Mouse (Mus musculus) small intestine, adult 2 months (tissue): ENCODE data around the gene Hspb7. TPM values are rescaled to one million over a fixed set of nuclear protein-coding genes. Genes with fewer than 3 reads are reported as not detected.

Source experiments
- H3K27ac ChIP-seq: fragments of 200-500 bp; 2 replicates; pipeline ENCODE4 v1.5.1; 2012; ENCODE audit warnings: low read depth, low read length, control low read depth, inconsistent platforms; ENCODE audit not compliant: insufficient read depth
- H3K27me3 ChIP-seq: fragments of 200-500 bp; 2 replicates; pipeline ENCODE4 v1.6.1; 2012; ENCODE audit warnings: mild to moderate bottlenecking, moderate library complexity, low read length, inconsistent platforms; ENCODE audit not compliant: control insufficient read depth, insufficient read depth
- H3K36me3 ChIP-seq: fragments of 200-500 bp; 2 replicates; pipeline ENCODE4 v1.6.1; 2012; ENCODE audit warnings: mild to moderate bottlenecking, low read length, control low read depth, inconsistent platforms; ENCODE audit not compliant: control insufficient read depth, insufficient read depth
- H3K4me1 ChIP-seq: fragments of 200-500 bp; 2 replicates; pipeline ENCODE4 v1.6.1; 2012; ENCODE audit warnings: low read length, inconsistent platforms, mixed read lengths; ENCODE audit not compliant: control insufficient read depth, insufficient read depth, insufficient read length
- H3K4me3 ChIP-seq: fragments of 200-500 bp; 2 replicates; pipeline ENCODE4 v1.5.1; 2012; ENCODE audit warnings: low read depth, mild to moderate bottlenecking, control low read depth, inconsistent platforms, low read length, moderate library complexity
- CTCF ChIP-seq: fragments of 200-500 bp; IDR thresholded peaks from 2 replicates; pipeline ENCODE4 v1.5.1; 2012; ENCODE audit warnings: low read depth, mild to moderate bottlenecking, control low read depth, inconsistent platforms, low read length, moderate library complexity, mixed read lengths; ENCODE audit not compliant: insufficient replicate concordance, insufficient read length; ENCODE audit errors: extremely low read depth
- POLR2A ChIP-seq: fragments of 200-500 bp; IDR thresholded peaks from 2 replicates; pipeline ENCODE4 v1.6.1; 2012; ENCODE audit warnings: low read depth, mild to moderate bottlenecking, control low read depth, inconsistent platforms, low read length, moderate library complexity
- WGBS: fragments of 180-500 bp; shearing (Covaris S2); methylation state at CpG from one replicate; pipeline ENCODE4 v1.1.7; 2018; 5-methylcytosine and 5-hydroxymethylcytosine counted together
- polyA plus RNA-seq: library from polyadenylated mRNA; depleted of rRNA; stranded (reverse); fragments of >200 nt; gene quantifications from 2 replicates; pipeline ENCODE4 v1.2.3, GENCODE M21; 2012

The Hspb7 gene
- polyA plus RNA-seq, 1 experiment, result 4.7 TPM

DNA sequence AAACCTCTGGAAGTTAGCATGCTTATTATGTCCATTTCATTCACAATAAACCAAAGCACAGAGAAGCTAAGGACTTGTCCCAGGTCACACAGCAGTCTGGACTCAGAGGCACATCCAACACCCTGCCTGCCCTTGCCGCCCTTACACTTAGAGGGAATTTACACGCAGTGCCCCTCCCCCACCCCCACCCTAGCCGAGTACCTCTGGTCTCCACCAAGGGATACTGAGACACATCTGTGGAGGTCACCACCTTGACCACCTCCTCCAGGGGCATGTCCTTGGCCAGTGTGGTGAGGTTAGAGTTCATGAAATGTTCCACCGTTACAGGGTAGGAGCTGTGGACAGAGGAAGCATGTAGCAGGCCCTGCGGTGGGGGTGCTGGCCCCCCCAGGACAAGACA, 32.6 kb upstream of the Hspb7 start:
- TF ChIP-seq CTCF, result no peak
- TF ChIP-seq POLR2A, result no peak
- H3K36me3 ChIP-seq, result no peaks in the 10 kb centered on the region
- peaks cover 15% of the 10 kb centered on the region; the same call in 1 of the 2 replicates for H3K27me3 ChIP-seq
- H3K4me1 ChIP-seq, result no peaks in the 10 kb centered on the region; the same call in none of the 2 replicates
- no peak overlapping the region for H3K4me3 ChIP-seq
- WGBS, result 69% methylated on average over 5 of the region's 5 CpGs
- H3K27ac ChIP-seq, result no peak overlapping the region

DNA sequence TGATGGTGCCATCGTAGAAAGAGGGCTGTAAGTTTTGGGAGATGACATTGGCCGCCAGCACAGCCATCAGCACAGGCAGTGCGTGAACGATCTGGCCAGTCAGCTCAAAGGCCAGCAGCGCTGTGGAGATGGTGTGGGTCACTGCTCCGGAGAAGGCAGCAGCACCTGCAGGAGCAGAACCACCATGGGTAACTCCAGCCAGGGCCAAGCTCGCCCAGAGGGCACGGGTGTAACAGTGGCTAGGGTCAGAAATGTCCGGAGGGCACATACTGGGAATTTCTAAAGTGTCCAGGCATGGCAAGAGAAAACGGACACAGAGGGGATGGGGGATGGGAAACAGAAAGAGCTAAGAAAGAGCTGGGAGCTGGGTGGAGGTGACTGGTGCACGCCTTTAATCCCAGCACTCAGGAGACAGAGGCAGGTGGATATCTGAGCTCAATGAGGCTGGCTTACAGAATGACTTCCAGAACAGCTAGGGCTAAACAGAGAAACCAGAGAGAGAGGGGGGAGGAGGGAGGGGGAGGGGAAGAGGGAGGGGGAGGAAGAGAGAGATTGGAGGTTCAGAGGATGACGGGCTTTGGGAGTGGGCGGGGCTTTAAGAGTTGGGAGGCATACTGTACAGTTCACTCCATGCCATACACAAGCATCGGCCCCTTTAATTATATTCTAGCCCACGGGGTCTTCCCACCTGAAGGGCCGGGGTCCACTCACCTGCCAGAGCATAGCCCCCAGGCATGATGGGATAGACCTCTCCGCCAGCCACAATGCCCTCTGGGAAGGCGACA, 31.0 kb upstream of the Hspb7 start:
- 0 out of 2 replicates have a peak, but pooled peaks cover 2% of the 10 kb centered on the region for H3K27me3 ChIP-seq
- H3K4me3 ChIP-seq, result no peak overlapping the region
- H3K27ac ChIP-seq, result no peak overlapping the region
- WGBS, result 69% methylated on average over 18 of the region's 18 CpGs
- no peaks in the 10 kb centered on the region for H3K36me3 ChIP-seq
- H3K4me1 ChIP-seq, result no peaks in the 10 kb centered on the region; the same call in none of the 2 replicates
- TF ChIP-seq POLR2A, result no peak
- no peak for TF ChIP-seq CTCF

DNA sequence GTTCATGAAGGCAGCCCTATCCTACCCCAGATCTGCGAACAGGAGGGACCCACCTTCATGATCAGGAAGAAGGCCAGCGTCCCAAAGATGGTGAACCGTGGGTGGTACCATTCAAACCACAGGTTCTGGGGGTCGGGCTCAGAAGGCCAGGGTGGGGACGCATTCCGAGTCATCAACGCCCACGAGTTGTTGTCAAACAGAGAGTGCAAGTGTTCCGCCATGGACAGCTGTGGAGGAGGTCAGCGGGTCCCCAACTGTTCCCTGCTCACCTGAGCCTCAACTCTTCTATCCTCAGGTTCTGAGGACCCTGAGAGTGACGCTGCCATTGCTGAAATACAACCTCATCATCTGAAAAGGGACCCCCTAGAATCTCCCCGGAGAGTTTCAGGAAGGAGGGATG, 29.3 kb upstream of the Hspb7 start:
- Histone ChIP-seq H3K4me3 (no peak overlapping the region), H3K4me1 (no peaks in the 10 kb centered on the region; the same call in none of the 2 replicates), H3K27ac (no peak overlapping the region), H3K36me3 (no peaks in the 10 kb centered on the region), H3K27me3 (no peaks in the 10 kb centered on the region)
- 70% methylated on average over 12 of the region's 12 CpGs for WGBS
- TF ChIP-seq POLR2A (no peak), CTCF (no peak)

DNA sequence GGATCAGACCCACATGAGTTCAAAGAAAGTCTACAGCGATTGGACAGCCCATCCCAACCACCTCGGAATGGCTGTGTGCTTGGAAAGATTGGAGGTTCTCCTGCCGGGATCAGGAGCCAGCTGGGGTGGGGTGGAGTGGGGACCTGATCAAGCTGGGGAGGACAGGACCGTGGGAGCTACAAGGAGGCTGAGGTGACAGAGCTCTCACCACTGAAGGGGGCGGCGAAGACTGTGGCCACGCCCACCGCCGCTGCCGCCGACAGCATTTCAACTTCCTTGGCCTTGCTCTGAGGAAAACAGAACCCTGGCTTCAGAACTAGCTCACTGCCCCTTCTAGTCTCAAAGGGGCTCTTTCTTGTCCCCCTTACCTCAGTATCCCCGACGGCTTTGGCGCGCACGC, 25.8 kb upstream of the Hspb7 start:
- no peak overlapping the region for H3K4me3 ChIP-seq
- TF ChIP-seq POLR2A (no peak), CTCF (no peak)

DNA sequence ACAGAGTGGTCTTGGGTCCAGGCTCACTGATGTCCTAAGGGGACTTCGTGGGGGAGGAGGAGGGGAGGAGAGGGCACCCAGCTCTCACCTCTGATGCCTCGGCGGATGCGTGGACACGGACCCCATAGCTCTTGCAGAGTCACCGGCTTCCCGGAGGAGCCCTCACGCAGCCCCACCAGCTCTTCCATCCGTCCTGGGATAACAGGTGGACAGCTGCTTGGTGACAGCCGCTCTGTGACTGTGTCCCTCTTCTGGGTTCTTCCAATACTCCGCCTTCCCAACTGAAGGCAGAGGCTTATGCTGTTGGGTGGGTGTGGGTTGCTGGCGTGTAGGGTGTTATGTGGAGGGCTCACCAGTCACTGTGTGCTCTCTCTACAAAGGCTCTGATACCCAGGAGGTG, 22.7 kb upstream of the Hspb7 start:
- TF ChIP-seq POLR2A (no peak), CTCF (no peak)
- no peaks in the 10 kb centered on the region; the same call in 1 of the 2 replicates for H3K4me1 ChIP-seq
- H3K36me3 ChIP-seq, result no peaks in the 10 kb centered on the region
- H3K27me3 ChIP-seq, result no peaks in the 10 kb centered on the region
- H3K4me3 ChIP-seq, result no peak overlapping the region
- no peak overlapping the region for H3K27ac ChIP-seq
- WGBS, result 84% methylated on average over 12 of the region's 12 CpGs

More for the DNA sequence above, 25.8 kb upstream of the Hspb7 start:
- Histone ChIP-seq H3K36me3 (no peaks in the 10 kb centered on the region), H3K27me3 (no peaks in the 10 kb centered on the region), H3K4me1 (no peaks in the 10 kb centered on the region; the same call in 1 of the 2 replicates), H3K27ac (no peak overlapping the region)
- WGBS, result 19% methylated on average over 16 of the region's 16 CpGs

DNA sequence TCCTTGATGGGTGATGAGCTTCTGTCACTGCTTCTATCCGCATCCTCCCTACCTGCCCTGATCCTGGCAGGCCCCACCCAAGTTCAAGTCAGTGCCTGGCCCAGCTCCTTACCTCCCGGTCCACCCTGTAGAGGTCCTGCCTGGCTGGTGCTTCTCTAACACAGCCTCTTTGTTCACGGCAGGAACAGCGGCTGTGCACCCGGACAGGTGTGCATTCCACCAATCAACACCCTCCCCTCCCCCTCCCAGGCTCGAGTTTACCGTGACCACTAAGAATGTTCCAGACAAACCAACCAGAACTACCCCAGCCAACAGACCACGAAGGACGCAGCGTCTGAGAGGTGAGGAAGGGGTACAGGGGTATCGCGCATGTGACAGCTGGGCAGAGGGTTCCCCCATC, 22.0 kb upstream of the Hspb7 start, which contains the start of gene Clcnka:
Clcnka (minus strand) TSS at position 180 of the 400 bp plus-strand sequence.
- Histone ChIP-seq H3K27ac (no peak within 1 kb of the TSS), H3K4me3 (no peak within 1 kb of the TSS), H3K4me1 (no peaks in the 10 kb centered on the region; the same call in 1 of the 2 replicates), H3K27me3 (no peaks in the 10 kb centered on the region), H3K36me3 (no peaks in the 10 kb centered on the region)
- 40% methylated on average over 12 of the region's 12 CpGs for WGBS
- TF ChIP-seq CTCF, result no peak
- no peak for TF ChIP-seq POLR2A

DNA sequence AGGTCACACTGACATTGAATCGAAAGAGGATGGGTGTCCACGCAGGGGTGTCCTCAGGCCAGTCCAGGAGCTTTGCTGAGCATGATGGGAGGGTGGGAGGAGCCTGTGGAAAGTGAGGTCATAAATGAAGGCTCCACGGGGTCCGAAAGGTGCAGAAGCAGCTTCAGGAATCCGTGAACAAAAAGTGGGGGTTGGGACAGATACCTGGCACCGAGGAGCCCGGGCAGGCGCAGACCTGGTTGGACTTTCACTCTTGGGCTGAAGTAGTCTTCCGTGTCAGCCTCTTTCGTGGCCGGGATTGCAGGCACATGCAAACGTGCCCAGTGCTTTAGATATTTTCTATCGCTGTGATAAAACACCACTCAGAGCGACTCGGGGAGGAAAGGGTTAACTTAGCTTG, 20.4 kb upstream of the Hspb7 start:
- H3K36me3 ChIP-seq, result no peaks in the 10 kb centered on the region
- no peak overlapping the region for H3K4me3 ChIP-seq
- 78% methylated on average over 15 of the region's 15 CpGs for WGBS
- peaks cover 6% of the 10 kb centered on the region for H3K4me1 ChIP-seq
- no peak for TF ChIP-seq CTCF
- no peak overlapping the region for H3K27ac ChIP-seq
- no peaks in the 10 kb centered on the region for H3K27me3 ChIP-seq
